In the genomic region with DNA sequence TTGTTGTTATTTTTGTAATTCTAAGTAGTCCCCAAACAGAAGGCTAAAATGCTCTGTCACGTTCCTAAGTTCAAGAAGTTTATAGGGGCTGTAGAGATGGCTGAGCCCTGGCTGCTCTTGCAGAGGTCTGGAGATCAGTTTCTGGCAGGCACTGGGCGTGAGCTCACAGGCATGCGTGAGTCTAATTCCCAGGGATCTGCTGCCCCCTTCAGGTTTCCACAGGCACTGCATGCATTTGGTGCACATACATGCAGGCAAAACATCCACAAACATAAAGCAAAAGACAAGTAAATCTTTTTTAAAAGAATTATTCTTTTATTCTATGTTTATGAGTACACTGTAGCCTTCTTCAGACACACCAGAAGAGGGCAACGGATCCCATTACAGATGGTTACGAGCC, we compare ENCODE assay signal across 9 mouse cellular contexts. TPM values are rescaled to one million over a fixed set of nuclear protein-coding genes. Genes with fewer than 3 reads are reported as not detected.
DNase-seq lines count a peak whose midpoint lies in the region; ATAC-seq and TF ChIP-seq lines count a peak whose summit lies in the region.
"Had no signal": no experiment of that assay in that cellular context is flagged by ENCODE, and none has a peak within 500 bp of the region (broad histone marks: within the 10 kb centered on the region; RNA-seq: fewer than 3 reads in every experiment).

No protein-coding gene starts in this region.

- H3K4me2 ChIP-seq in heart, postnatal 0 days (ENCODE audit: low read depth, low read length): no peak overlapping the region
- no peak overlapping the region for H3K4me2 ChIP-seq in heart, embryonic 12.5 days
- H3K4me2 ChIP-seq: embryonic facial prominence, embryonic 13.5 days had no signal

- no peak overlapping the region for H3K9ac ChIP-seq in heart, postnatal 0 days (replicated peaks; ENCODE audit: low read depth, low read length)
- H3K9ac ChIP-seq in heart, embryonic 12.5 days: no peak overlapping the region
- H3K9ac ChIP-seq: embryonic facial prominence, embryonic 13.5 days had no signal

- no peaks in the 10 kb centered on the region for H3K9me3 ChIP-seq in heart, postnatal 0 days (replicated peaks; ENCODE audit: control insufficient read depth, low read length)
- H3K9me3 ChIP-seq in heart, embryonic 12.5 days (replicated peaks): no peaks in the 10 kb centered on the region; the same call in none of the 2 replicates
- H3K9me3 ChIP-seq: embryonic facial prominence, embryonic 13.5 days had no signal

- peak; percentile 41 for TF ChIP-seq CTCF in heart, postnatal 0 days (IDR thresholded peaks at IDR 0.05; ENCODE audit: low read depth)

- H3K4me3 ChIP-seq in heart, postnatal 0 days (ENCODE audit: low read depth, low read length): no peak overlapping the region
- no peak overlapping the region for H3K4me3 ChIP-seq in heart, embryonic 12.5 days
- H3K4me3 ChIP-seq: embryonic facial prominence, embryonic 13.5 days had no signal

- peaks cover 5% of the 10 kb centered on the region for H3K27me3 ChIP-seq in heart, postnatal 0 days (ENCODE audit: control insufficient read depth, insufficient read depth, low read length)
- peaks cover 31% of the 10 kb centered on the region for H3K27me3 ChIP-seq in heart, embryonic 12.5 days (replicated peaks)

- TF ChIP-seq EP300 in heart, postnatal 0 days (IDR thresholded peaks at IDR 0.05; ENCODE audit: low read depth): no peak

- no peaks in the 10 kb centered on the region for H3K36me3 ChIP-seq in heart, postnatal 0 days (replicated peaks; ENCODE audit: control insufficient read depth, insufficient read depth, low read length)
- no peaks in the 10 kb centered on the region for H3K36me3 ChIP-seq in heart, embryonic 12.5 days
- H3K36me3 ChIP-seq: embryonic facial prominence, embryonic 13.5 days had no signal

- H3K27ac ChIP-seq in heart, postnatal 0 days (ENCODE audit: low read depth): no peak overlapping the region
- H3K27ac ChIP-seq in heart, embryonic 12.5 days (ENCODE audit: poor library complexity, severe bottlenecking): no peak overlapping the region
- H3K27ac ChIP-seq: embryonic facial prominence, embryonic 13.5 days had no signal

- ATAC-seq in heart, postnatal 0 days (ENCODE audit: insufficient read depth, low read depth): no peak
- ATAC-seq in heart, embryonic 12.5 days (ENCODE audit: insufficient number of reproducible peaks, low FRiP score): no peak

- no peaks in the 10 kb centered on the region for H3K4me1 ChIP-seq in heart, postnatal 0 days (ENCODE audit: control insufficient read depth, insufficient read depth)
- H3K4me1 ChIP-seq in heart, embryonic 12.5 days (replicated peaks): peaks cover 2% of the 10 kb centered on the region

- WGBS in heart, postnatal 0 days: 45% methylated on average over 5 of the region's 5 CpGs
- 42% methylated on average over 5 of the region's 5 CpGs for WGBS in heart, embryonic 12.5 days

- peak; percentile 7 for DNase-seq in heart, postnatal 0 days (ENCODE audit: low spot score)
- peak; percentile 65 for DNase-seq in right cerebral cortex, postnatal 4 days
- DNase-seq in right cerebral cortex, postnatal 25 days: no peak
- DNase-seq in c-Kit-positive CD71-negative TER-119-negative erythroid progenitor cells, embryonic 14.5 days (ENCODE audit: low read depth): peak; percentile 34
- DNase-seq in lung, postnatal 36 days: peak; percentile 53
- DNase-seq in ovary, postnatal 14 days (ENCODE audit: low spot score): no peak
- DNase-seq in left cerebral cortex, adult 8-10 months (ENCODE audit: low spot score in 2 of 2): no peak

RNA-seq across cellular contexts. Expression of a gene that starts 14.3 kb away (rescaled TPM):
- total RNA-seq in heart, postnatal 0 days (2014; rRNA removed; ENCODE audit: low replicate concordance): not detected in 2 replicates
- polyA plus RNA-seq in heart, postnatal 0 days (2015; fragmentation: Nextera tagmentation; extraction: Ambion mirVana): 0.05 TPM in 1 of 2 replicates, not detected in the other
- 0.06 and 0.23 TPM in 2 replicates for polyA plus RNA-seq in heart, embryonic 12.5 days (2016; fragmentation: Nextera tagmentation; extraction: Ambion mirVana)
- under 1 TPM; 0.68 to 0.82 (median 0.75) TPM for total RNA-seq in left cerebral cortex, adult 8-10 months (2022)

RNA-seq across cellular contexts. Expression of a gene that starts 14.9 kb away (rescaled TPM):
- not detected in 2 replicates for total RNA-seq in heart, postnatal 0 days (2014; rRNA removed; ENCODE audit: low replicate concordance)
- 0.15 TPM in 1 of 2 replicates, not detected in the other for polyA plus RNA-seq in heart, postnatal 0 days (2015; fragmentation: Nextera tagmentation; extraction: Ambion mirVana)
- polyA plus RNA-seq in heart, embryonic 12.5 days (2016; fragmentation: Nextera tagmentation; extraction: Ambion mirVana): 1.1 and 1.3 TPM in 2 replicates
- total RNA-seq in left cerebral cortex, adult 8-10 months (2022): 10 to 100 TPM in 1 of 4 experiments, 1 to 10 TPM in 3; 5.5 to 10.2 (median 7.5) TPM

RNA-seq across cellular contexts. Expression of a gene that starts 21.0 kb away (rescaled TPM):
- not detected in 2 replicates for total RNA-seq in heart, postnatal 0 days (2014; rRNA removed; ENCODE audit: low replicate concordance)
- polyA plus RNA-seq in heart, postnatal 0 days (2015; fragmentation: Nextera tagmentation; extraction: Ambion mirVana): not detected in 2 replicates
- 1.00 TPM in 1 of 2 replicates, not detected in the other for polyA plus RNA-seq in heart, embryonic 12.5 days (2016; fragmentation: Nextera tagmentation; extraction: Ambion mirVana)
- total RNA-seq in left cerebral cortex, adult 8-10 months (2022): not detected
- polyA plus RNA-seq: embryonic facial prominence, embryonic 13.5 days had no signal

RNA-seq across cellular contexts. Expression of a gene that starts 27.1 kb away (rescaled TPM):
- total RNA-seq in heart, postnatal 0 days (2014; rRNA removed; ENCODE audit: low replicate concordance): 3.6 and 11.4 TPM in 2 replicates
- polyA plus RNA-seq in heart, postnatal 0 days (2015; fragmentation: Nextera tagmentation; extraction: Ambion mirVana): 4.2 and 5.2 TPM in 2 replicates
- 41.6 and 43.4 TPM in 2 replicates for polyA plus RNA-seq in heart, embryonic 12.5 days (2016; fragmentation: Nextera tagmentation; extraction: Ambion mirVana)
- 1,000 to 10,000 TPM; 1,239 to 1,309 (median 1,269) TPM for total RNA-seq in left cerebral cortex, adult 8-10 months (2022)

RNA-seq across cellular contexts. Expression of a gene that starts 50.9 kb away (rescaled TPM):
- 0.19 and 5.0 TPM in 2 replicates for total RNA-seq in heart, postnatal 0 days (2014; rRNA removed; ENCODE audit: low replicate concordance)
- 0.38 and 0.44 TPM in 2 replicates for polyA plus RNA-seq in heart, postnatal 0 days (2015; fragmentation: Nextera tagmentation; extraction: Ambion mirVana)
- polyA plus RNA-seq in heart, embryonic 12.5 days (2016; fragmentation: Nextera tagmentation; extraction: Ambion mirVana): 0.95 and 1.3 TPM in 2 replicates
- total RNA-seq in left cerebral cortex, adult 8-10 months (2022): 1 to 10 TPM; 2.2 to 4.5 (median 2.8) TPM

Comparison
In these comparisons a context has a peak if more than half of its experiments do, and no peak if none do; other contexts are left out.
1. DNase-seq: peak in heart, postnatal 0 days (single experiment), right cerebral cortex, postnatal 4 days (single experiment), c-Kit-positive CD71-negative TER-119-negative erythroid progenitor cells, embryonic 14.5 days (single experiment) and lung, postnatal 36 days (single experiment); none in right cerebral cortex, postnatal 25 days (single experiment), ovary, postnatal 14 days (single experiment) and left cerebral cortex, adult 8-10 months (0 of 2).